Mouse (Mus musculus) lung, postnatal 0 days (tissue): Measurements from ENCODE around the gene Rb1.
A peak's percentile ranks its signal among the peaks of the same experiment; 100 is the strongest.

Source experiments
- CTCF ChIP-seq: IDR thresholded peaks from 2 replicates; pipeline ENCODE4 v1.5.1; 2016; ENCODE audit warnings: antibody characterized with exemption, mild to moderate bottlenecking
- EP300 ChIP-seq: IDR thresholded peaks from 2 replicates; pipeline ENCODE4 v1.6.1; 2016; ENCODE audit warnings: antibody characterized with exemption, mild to moderate bottlenecking, control low read depth

- TF ChIP-seq CTCF (no peak), EP300 (peak; percentile 48; the same call in 1 of the 2 replicates)
These were observed 87.7 kb downstream of the Rb1 start, which contains the start of gene Lpar6 for GRCm38 (mm10) chr14:73237848-73238321.
